Mouse (Mus musculus): ENCODE measurements around the gene Arfgef2. TPM values are rescaled to one million over a fixed set of nuclear protein-coding genes. Genes with fewer than 3 reads are reported as not detected.

Gene Arfgef2
- polyA plus RNA-seq (2014; fragmentation: Illumina TruSeq; extraction: RNeasy Lipid Tissue Mini Kit (QIAGEN cat#74804); ENCODE audit: low read depth, low replicate concordance), result 11.8 TPM

DNA sequence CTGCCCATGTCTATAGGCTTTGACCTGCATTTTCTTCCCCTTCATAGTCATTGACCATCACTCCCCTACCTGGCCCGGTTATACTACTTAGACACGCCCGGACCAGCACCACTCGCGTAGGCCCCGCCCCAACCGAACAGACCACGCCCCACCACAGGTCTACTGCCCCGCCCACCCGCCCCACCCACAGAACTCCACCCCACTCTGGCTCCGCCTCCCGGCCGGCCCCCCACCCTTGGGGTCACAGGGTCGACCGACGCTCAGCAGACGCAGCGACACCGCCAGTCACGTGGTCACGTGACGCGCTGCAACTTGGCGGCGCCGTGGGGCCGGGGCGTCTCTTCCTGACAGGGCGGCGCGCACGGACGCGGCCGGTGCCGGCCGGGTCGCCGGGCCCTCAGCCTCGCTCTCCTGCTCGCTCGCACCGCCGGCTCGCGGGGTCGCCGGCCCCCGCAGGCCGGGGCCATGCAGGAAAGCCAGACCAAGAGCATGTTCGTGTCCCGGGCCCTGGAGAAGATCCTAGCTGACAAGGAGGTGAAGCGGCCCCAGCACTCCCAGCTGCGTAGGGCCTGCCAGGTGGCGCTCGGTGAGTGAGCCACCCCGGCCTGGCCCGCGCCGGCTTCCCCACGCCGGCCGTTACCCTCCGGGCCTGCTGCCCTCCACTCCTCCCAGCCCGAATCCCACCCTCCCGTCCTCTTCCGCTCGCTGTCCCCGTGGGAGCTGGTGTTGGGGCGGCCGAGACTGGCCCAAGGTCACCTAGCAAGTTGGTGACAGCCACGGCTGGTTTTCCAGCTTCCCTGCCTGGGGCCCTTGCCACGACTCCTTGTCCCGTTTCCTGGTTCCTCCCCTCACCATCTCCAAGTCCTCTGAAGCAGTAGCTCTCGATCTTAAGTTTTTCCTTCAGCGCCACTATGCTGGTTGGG lies at the start of gene Arfgef2:
Gene Arfgef2, plus strand, starts transcription at position 339 of the 923 bp plus-strand sequence.

DNA sequence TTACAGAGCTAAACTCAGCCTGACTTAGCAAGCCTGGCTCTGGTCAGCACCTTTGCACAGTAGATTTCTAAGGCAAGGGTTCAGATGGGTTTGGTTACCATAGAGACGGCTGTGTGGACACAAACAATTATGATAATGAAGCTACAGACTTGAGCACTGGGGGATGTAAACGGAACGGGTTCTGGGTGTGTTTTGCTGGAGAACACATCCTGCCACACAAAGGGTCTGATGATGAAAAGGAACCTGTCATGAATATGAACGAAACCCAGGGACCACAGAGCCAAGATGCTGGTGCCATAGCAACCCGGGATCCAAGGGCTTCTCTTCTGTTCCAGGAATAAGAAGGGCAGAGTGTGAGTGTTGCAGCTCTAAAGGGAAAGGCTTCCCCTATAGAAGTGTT lies 13.0 kb upstream of the Arfgef2 start, which contains the start of gene Trp53rkb:
Gene Trp53rkb, plus strand, starts transcription at position 177 of the 400 bp plus-strand sequence.

DNA sequence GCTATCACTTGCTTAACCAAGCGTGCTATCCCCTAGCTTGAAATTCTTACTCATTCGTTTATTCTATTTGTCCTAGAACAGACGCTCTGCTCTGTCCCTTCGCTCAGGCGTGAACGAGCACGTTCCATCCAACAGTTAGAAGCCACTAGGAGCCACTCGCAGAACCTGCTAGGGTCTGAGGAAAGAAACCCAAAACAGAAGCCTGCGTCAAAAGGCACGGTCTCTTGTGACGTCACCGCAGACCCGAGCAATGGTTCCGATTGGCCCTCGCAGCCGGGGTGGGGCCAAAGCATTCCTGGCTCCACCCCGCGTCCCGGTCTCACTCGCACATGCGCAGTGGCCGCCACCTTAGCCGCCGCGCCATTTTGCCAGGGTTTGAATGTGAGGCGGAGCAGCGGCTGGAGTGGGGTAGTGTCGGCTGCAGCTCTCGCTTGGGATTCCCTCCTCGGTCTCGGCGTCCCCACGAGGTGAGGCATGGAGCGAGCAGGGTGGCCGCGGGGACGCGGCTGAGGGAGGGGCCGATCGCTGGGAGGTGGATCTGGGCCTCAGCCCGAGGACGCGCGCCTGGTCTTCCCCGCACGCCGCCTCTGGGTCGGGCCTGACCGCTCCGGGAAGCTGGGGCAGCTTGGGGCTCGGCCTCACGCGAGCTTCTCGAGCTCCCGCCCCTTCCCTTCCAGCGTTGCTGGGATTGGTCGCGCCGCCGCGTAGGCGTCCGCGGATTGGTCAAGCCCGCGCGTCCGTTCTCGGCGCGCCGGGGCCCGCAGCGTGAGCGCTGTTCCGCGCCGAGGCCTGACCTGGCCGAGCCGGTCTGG lies 100.5 kb downstream of the Arfgef2 start, which contains the start of gene Cse1l:
Gene Cse1l, plus strand, starts transcription at position 330 of the 812 bp plus-strand sequence.

Other genes starting within 250 kb of the Arfgef2 start
- gene Prex1, start 91.8 kb upstream of the Arfgef2 start, polyA plus RNA-seq (2014; fragmentation: Illumina TruSeq; extraction: RNeasy Lipid Tissue Mini Kit (QIAGEN cat#74804); ENCODE audit: low read depth, low replicate concordance), result 0.66 TPM
- gene Trp53rkb, start 13.1 kb upstream of the Arfgef2 start, polyA plus RNA-seq (2014; fragmentation: Illumina TruSeq; extraction: RNeasy Lipid Tissue Mini Kit (QIAGEN cat#74804); ENCODE audit: low read depth, low replicate concordance), result 0.16 TPM
- gene Cse1l, start 100.5 kb downstream of the Arfgef2 start, polyA plus RNA-seq (2014; fragmentation: Illumina TruSeq; extraction: RNeasy Lipid Tissue Mini Kit (QIAGEN cat#74804); ENCODE audit: low read depth, low replicate concordance), result 82.8 TPM
- gene Stau1, start 190.7 kb downstream of the Arfgef2 start, polyA plus RNA-seq (2014; fragmentation: Illumina TruSeq; extraction: RNeasy Lipid Tissue Mini Kit (QIAGEN cat#74804); ENCODE audit: low read depth, low replicate concordance), result 43.3 TPM
- gene Ddx27, start 209.6 kb downstream of the Arfgef2 start, polyA plus RNA-seq (2014; fragmentation: Illumina TruSeq; extraction: RNeasy Lipid Tissue Mini Kit (QIAGEN cat#74804); ENCODE audit: low read depth, low replicate concordance), result 7.3 TPM

Data from liver, adult 10 weeks (tissue).